Mouse (Mus musculus): Measurements from ENCODE around the gene Mars.

DNA sequence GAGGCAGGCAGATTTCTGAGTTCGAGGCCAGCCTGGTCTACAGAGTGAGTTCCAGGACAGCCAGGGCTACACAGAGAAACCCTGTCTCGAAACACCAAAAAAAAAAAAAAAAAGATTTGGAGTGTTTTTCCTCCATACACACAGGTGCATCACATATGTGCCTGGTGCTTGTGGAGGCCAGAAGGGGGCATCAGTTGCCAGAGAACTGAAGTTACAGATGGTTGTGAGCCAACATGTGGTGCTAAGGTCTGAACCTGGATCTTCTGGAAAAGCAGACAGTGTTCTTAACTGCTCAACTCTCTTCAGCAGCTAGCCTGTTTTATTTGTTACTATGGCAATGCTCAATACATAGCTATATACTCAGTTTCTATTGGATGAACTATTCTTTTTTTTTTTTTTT, 31.9 kb downstream of the Mars start:
- TF ChIP-seq CTCF (IDR thresholded peaks at IDR 0.05; ENCODE audit: borderline replicate concordance, insufficient read depth, low read length) = no peak
- no peak for TF ChIP-seq POLR2A (IDR thresholded peaks at IDR 0.05; ENCODE audit: low read depth, low read length)
